Mouse (Mus musculus) embryonic fibroblast, embryonic 13.5 days (primary cell): ENCODE measurements at regions not wholly inside any gene's neighbourhood (a gene's known extent, or its start where the extent isn't known, plus 50 kb on each side); places are given as distances from the start of the nearest gene placed in this dataset.

Source experiments
- CTCF ChIP-seq: IDR thresholded peaks from 2 replicates; pipeline ENCODE4 v1.5.1; 2011; ENCODE audit warnings: mild to moderate bottlenecking, control low read depth, low read length, moderate library complexity, borderline replicate concordance; ENCODE audit not compliant: insufficient read depth
- POLR2A ChIP-seq: IDR thresholded peaks from 2 replicates; pipeline ENCODE4 v1.6.1; 2011; ENCODE audit warnings: low read depth, mild to moderate bottlenecking, control low read depth, low read length, moderate library complexity

DNA sequence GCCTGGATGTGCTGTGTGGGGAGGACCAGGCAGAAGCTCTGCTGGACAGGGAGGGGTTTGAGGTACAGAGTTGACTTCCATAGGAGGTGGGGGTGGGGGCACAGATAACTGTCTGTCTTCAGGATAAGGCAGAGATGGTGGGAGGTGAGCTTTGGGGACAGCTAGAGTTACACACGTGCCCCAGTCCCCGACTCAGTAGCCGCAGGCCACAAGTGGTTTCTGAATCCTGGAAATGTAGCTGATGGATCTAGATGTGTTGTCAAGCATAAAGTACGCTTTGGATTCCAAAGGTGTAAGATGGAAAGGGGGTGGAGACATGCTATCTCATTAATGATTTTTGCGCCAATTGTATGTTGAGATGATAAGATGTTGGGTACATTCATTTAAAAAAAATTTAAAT, 75.4 kb upstream of the Casz1 start:
- TF ChIP-seq POLR2A (no peak), CTCF (no peak)
